Mouse (Mus musculus) bone marrow macrophage, adult 2 months (primary cell): ENCODE measurements around the gene Plac9a. TPM values are rescaled to one million over a fixed set of nuclear protein-coding genes. Genes with fewer than 3 reads are reported as not detected.
"Not testable (repeated sequence)": the region's sequence is repeated elsewhere in the genome, so short reads cannot be mapped to it uniquely, and the experiment has no call there.

ENCODE experiments used
- H3K27ac ChIP-seq: 2 replicates; pipeline ENCODE4 v1.5.1; 2012; ENCODE audit warnings: low read depth, low read length; ENCODE audit not compliant: insufficient read depth
- H3K4me1 ChIP-seq: 2 replicates; pipeline ENCODE4 v1.6.1; 2012; ENCODE audit warnings: low read length; ENCODE audit not compliant: control insufficient read depth, insufficient read depth
- H3K4me3 ChIP-seq: 2 replicates; pipeline ENCODE4 v1.5.1; 2012; ENCODE audit warnings: mild to moderate bottlenecking, low read length, moderate library complexity; ENCODE audit not compliant: insufficient read depth
- CTCF ChIP-seq: IDR thresholded peaks from 2 replicates; pipeline ENCODE4 v1.5.1; 2012; ENCODE audit warnings: low read depth, mild to moderate bottlenecking, low read length, moderate library complexity
- POLR2A ChIP-seq: IDR thresholded peaks from 2 replicates; pipeline ENCODE4 v1.6.1; 2012; ENCODE audit warnings: mild to moderate bottlenecking, low read depth, low read length, borderline replicate concordance
- polyA plus RNA-seq: library from polyadenylated mRNA; stranded (reverse); fragments of >200 nt; gene quantifications from 2 replicates; pipeline ENCODE4 v1.2.4, GENCODE M21; 2012; ENCODE audit not compliant: missing spikeins, insufficient read depth, insufficient read length

Plac9a gene
- polyA plus RNA-seq, 1 experiment = not detected

DNA sequence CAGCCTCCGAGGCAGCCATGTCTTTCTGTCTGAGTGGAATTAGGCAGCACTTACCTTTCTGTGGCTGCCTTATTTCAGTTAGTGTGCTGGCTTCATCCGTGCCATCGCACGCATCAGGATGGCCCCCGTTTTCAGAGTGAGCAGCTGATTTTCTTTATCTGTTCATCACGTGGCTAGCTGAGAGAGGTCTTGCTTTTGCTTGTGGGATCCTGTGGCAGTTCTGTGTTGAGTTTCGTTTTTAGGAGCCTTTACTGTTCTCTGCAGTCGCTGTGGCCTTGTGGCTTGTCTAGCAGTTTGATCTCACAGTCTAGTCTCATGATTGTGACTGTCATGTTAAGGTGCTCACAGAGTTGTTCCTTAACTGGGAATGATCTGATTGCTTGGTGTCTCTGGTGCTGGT is 45.0 kb downstream of the Plac9a start:
- no peak for TF ChIP-seq CTCF
- TF ChIP-seq POLR2A = no peak
- no peak overlapping the region for H3K27ac ChIP-seq
- H3K4me1 ChIP-seq = peaks cover 54% of the 10 kb centered on the region
- no peak overlapping the region for H3K4me3 ChIP-seq

DNA sequence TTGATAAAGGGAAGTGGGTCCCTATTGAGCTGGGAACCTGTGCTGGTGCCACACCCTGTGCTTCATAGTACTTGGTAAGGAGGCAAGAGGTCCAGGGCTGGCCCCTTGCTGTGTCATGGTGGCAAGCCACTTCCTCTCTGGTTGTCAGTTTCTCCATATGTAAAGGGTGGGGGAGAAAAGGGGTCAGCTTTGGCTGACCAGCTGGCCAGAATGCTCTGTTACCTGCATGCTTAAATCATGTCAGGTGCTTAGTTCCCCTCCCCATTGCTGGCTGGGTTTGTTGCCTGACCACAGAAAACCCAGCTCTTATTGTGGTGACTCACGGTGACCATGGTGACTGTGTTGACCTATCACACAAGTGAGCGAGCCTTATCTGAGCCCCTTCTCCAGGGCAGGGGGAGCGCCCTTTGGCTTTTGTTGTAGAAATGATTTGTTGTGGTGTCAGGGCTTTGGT is 45.7 kb downstream of the Plac9a start:
- peaks cover 52% of the 10 kb centered on the region for H3K4me1 ChIP-seq

DNA sequence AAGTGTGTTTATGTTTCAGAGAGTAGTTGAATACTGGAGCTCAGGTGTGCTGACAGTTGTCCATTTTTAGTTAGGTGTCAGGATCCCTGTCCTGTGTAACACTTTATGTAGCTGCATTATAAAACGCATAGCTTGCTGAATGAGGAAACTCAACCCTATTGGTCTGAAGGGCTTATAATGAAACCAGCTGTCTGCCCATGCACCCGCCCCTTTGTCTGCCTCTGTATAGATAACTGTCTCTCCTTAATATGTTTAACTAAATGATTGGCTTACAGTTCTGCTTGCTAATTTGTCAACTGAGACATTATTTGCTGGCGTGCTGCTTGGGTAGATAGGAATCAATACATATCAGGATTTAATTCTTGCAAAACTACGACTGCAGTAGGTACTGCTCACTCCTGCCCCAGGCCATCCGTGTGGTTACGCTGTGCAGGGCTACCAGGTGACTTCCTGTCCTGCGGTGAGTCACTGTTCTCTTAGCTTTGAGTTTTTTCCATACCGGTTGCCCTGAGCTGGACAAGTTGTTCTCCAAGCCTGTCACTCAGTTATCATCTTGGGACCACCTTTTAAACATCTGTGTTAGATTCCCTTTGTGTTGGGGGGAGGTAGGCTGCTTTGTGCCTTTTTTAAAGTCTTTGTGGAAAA is 47.5 kb downstream of the Plac9a start:
- no peak overlapping the region for H3K27ac ChIP-seq
- H3K4me1 ChIP-seq = peaks cover 49% of the 10 kb centered on the region
- H3K4me3 ChIP-seq = no peak overlapping the region
- TF ChIP-seq POLR2A (no peak), CTCF (no peak)

More for the DNA sequence above, 45.7 kb downstream of the Plac9a start:
- no peak overlapping the region for H3K4me3 ChIP-seq
- no peak for TF ChIP-seq CTCF
- no peak for TF ChIP-seq POLR2A
- H3K27ac ChIP-seq = no peak overlapping the region

DNA sequence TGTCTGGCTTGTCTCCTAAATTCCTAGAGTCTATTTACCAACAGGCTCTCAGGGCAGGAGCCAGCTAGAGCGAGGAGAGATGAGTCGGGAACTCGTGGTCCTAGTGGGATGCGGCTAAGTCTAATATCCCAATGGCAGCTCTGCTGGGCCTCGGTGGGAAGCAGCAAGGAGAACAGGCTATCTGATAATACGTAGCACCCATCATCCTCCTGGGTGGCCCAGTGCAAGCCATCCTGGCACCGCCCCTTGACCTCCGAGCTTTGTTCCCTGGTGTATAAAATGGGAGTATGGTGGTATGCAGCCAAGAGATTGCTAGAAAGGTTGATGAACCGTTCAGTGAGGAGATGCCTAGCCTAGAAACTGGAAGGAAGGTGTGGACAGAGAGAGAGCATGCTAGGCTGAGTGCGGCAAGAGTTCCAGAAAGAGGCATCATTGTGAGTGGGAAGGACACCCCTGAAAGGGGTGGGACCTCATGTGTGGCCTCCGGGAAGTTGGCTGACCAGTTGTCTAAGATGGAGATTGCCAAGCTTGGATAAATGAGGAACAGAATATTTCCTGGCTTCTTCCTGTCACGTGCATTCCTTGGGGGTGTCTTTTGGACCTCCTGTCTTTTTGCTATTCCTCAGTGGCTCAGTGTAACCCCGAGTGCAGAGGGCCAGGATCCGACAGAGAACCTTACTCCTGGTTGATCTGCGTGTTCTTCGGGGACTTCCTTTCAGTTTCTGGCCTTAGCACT is 49.0 kb downstream of the Plac9a start:
- Histone ChIP-seq H3K4me3 (no peak overlapping the region), H3K27ac (no peak overlapping the region), H3K4me1 (peaks cover 51% of the 10 kb centered on the region)
- TF ChIP-seq CTCF (no peak), POLR2A (no peak)

DNA sequence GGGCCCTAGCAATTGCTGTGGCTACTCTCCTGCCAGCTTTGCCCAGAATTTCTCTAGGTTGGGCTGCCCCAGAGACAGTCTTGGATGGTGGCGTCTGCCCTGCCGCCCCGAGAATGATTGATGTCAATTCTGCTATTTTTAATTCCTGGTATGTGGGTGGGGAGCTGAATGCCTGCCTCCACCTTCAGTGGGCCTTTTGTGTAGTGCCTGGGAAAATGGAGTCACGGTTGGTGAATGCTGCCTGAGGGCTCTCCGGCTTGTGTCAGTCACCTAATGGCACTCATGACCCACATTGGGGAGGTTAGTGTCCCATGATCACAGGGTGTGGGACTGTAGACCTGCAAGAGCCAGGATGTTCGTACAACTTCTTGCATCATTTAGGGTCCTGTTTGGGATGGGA is 49.6 kb downstream of the Plac9a start:
- Histone ChIP-seq H3K27ac (no peak overlapping the region), H3K4me3 (no peak overlapping the region), H3K4me1 (peaks cover 51% of the 10 kb centered on the region)
- TF ChIP-seq CTCF (no peak), POLR2A (no peak)

DNA sequence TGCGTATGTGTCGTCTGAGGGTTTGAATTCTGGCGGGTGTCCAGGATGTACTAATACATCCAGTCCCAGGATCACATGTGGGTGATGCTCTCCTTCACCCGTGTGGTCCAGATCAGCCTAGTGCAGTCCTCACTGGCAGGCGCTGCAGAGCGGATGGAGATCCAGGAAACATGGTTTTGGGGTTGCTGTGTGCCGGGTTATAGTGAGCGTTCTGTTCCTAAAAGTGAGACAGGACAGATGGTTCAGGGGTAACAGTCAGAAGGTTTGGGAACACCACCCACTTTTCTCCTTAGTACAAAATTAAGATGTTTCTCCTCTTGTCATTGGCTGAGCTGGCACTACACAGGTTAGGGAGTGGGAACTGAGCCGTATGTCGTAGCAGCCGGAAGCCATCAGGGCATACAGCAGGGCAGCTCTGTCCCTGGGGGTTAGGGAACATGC is 50.8 kb downstream of the Plac9a start:
- Histone ChIP-seq H3K27ac (no peak overlapping the region), H3K4me3 (no peak overlapping the region), H3K4me1 (peaks cover 43% of the 10 kb centered on the region)
- TF ChIP-seq POLR2A (no peak), CTCF (no peak)

DNA sequence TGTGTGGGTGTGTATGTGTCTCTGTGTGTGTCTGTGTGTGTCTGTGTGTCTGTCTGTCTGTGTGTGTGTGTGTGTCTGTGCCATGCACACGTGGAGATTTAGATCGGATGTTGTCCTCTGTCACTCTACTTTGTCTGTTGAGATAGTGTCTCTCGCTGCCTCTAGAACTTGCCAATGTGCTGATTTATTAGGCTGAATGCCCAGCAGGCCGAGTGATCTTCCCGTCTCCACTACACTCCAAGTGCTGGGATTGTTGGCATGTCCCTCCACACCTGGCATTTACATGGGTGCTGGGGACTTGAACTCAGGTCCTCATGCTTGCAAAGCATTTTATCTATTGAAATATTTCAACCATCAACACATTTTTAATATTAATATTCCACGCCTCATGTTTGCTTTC is 51.7 kb downstream of the Plac9a start:
- TF ChIP-seq CTCF (no peak), POLR2A (no peak)

DNA sequence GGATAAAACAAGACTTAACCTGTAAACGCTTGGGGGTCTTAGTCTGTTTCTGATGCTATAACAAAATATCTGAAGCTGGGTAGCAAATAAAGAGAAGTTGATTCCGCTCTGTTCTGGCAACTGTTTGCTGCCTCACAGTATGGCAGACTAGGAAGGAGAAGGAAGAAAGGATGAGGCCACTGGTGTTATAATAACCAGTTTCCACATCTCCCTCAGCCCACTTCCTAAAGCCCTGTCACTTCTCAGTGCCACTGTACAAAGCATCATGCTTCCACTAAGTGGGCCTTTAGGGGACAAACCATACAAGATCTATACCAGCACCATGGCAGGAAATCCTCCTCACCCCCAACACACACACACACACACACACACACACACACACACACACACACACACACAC is 52.5 kb downstream of the Plac9a start:
- Histone ChIP-seq H3K27ac (no peak overlapping the region), H3K4me1 (peaks cover 29% of the 10 kb centered on the region), H3K4me3 (no peak overlapping the region)
- TF ChIP-seq POLR2A (no peak), CTCF (no peak)

More for the DNA sequence above, 51.7 kb downstream of the Plac9a start:
- Histone ChIP-seq H3K4me1 (peaks cover 35% of the 10 kb centered on the region), H3K4me3 (no peak overlapping the region), H3K27ac (no peak overlapping the region)

DNA sequence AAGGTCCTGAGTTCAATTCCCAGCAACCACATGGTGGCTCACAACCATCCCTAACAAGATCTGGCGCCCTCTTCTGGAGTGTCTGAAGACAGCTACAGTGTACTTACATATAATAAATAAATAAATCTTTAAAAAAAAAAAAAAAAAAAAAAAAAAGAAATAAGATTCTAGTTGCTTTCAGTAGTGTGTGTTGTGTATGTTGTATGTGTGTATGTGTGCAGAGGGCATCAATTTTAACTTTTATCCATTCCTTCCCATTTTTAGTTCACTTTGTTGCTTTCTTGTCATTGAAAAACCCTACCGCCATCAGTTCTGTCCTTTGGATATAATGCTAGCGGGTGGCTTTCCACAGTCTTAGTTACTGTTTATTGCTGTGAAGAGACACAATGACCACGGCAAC is 54.2 kb downstream of the Plac9a start:
- peaks cover 13% of the 10 kb centered on the region for H3K4me1 ChIP-seq
- not testable (repeated sequence) for H3K4me3 ChIP-seq, H3K27ac ChIP-seq

DNA sequence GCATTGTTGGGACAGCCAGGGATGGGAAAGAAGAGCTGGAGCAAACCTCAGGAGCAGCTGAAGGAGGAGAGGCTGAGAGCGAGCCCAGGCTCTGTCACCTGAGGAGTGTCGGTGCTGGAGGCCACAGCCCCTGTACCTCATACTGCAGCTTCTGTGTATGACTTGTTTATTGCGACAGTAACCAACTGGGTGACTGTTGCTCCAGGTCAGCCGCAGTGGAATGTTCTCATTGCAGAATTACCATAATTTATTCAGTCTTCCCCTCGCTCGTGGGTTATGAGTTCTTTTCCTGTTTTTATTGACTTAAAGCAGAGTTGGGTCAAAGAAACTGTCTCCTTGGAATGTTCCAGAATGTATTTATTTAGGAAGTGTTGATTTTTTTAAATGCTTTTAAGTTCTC is 54.7 kb downstream of the Plac9a start:
- TF ChIP-seq CTCF = no peak
- TF ChIP-seq POLR2A = no peak
- no peak overlapping the region for H3K27ac ChIP-seq
- peaks cover 8% of the 10 kb centered on the region for H3K4me1 ChIP-seq
- H3K4me3 ChIP-seq = no peak overlapping the region

DNA sequence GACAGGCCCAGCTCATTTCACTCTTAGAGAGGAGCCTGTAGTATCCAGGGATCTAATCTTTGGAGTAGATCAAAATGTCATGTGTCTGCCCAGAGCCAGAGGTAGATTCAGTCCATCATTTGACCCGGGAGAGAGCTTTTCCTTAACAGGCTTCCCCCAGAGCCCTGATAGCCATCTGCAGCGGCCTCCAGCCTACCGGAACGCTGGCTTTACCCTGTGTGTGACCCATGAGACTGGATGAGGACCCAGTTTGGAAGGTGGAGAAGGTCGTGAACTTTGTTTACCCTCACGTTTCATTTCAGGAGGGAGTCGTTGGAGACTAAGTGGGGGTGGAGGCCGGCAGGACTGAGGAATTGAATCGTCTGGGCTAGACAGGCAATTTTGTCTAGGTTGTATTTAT is 55.2 kb downstream of the Plac9a start:
- Histone ChIP-seq H3K4me3 (no peak overlapping the region), H3K27ac (no peak overlapping the region), H3K4me1 (peaks cover 12% of the 10 kb centered on the region)
- TF ChIP-seq CTCF = no peak
